Mouse (Mus musculus) midbrain, embryonic 12.5 days (tissue): ENCODE measurements around the gene Cog7. TPM values are rescaled to one million over a fixed set of nuclear protein-coding genes. Genes with fewer than 3 reads are reported as not detected.

ENCODE experiments used
- ATAC-seq: fragments of 200-750 bp; cut with Nextera tagmentation; 2 replicates; pipeline ENCODE4 v1.8.0; 2017; ENCODE audit warnings: low read depth, moderate TSS enrichment, moderate library complexity; ENCODE audit not compliant: low FRiP score
- H3K27ac ChIP-seq: fragments of 300-500 bp; sonication (generic); replicated peaks from 2 replicates; pipeline ENCODE4 v1.5.1; 2016; ENCODE audit warnings: mild to moderate bottlenecking
- H3K27me3 ChIP-seq: fragments of 300-500 bp; sonication (generic); 2 replicates; pipeline ENCODE4 v1.6.1; 2016; ENCODE audit warnings: mild to moderate bottlenecking
- H3K36me3 ChIP-seq: fragments of 300-500 bp; sonication (generic); 2 replicates; pipeline ENCODE4 v1.6.1; 2016
- H3K4me1 ChIP-seq: fragments of 300-500 bp; sonication (generic); 2 replicates; pipeline ENCODE4 v1.6.1; 2016
- H3K4me2 ChIP-seq: fragments of 300-500 bp; sonication (generic); replicated peaks from 2 replicates; pipeline ENCODE4 v1.6.1; 2016; ENCODE audit warnings: mild to moderate bottlenecking, moderate library complexity
- H3K4me3 ChIP-seq: fragments of 300-500 bp; sonication (generic); 2 replicates; pipeline ENCODE4 v1.5.1; 2016; ENCODE audit warnings: mild to moderate bottlenecking
- H3K9ac ChIP-seq: fragments of 300-500 bp; sonication (generic); replicated peaks from 2 replicates; pipeline ENCODE4 v1.6.1; 2016; ENCODE audit warnings: mild to moderate bottlenecking, moderate library complexity
- H3K9me3 ChIP-seq: fragments of 300-500 bp; sonication (generic); 2 replicates; pipeline ENCODE4 v1.6.1; 2016; ENCODE audit warnings: mild to moderate bottlenecking
- WGBS: fragments of 180-500 bp; shearing (Covaris S2); methylation state at CpG from one replicate; pipeline ENCODE4 v1.1.7; 2016; 5-methylcytosine and 5-hydroxymethylcytosine counted together
- polyA plus RNA-seq: library from polyadenylated mRNA; unstranded; fragments of >200 nt; fragmentation: Nextera tagmentation; extraction: Ambion mirVana; gene quantifications from 2 replicates; pipeline ENCODE4 v1.2.1, GENCODE M21; 2016

The Cog7 gene
- polyA plus RNA-seq, 1 experiment from 2014 or later: 20.7 TPM

- H3K27ac ChIP-seq: no peak overlapping the region
- no peak overlapping the region for H3K4me2 ChIP-seq
- peaks cover 35% of the 10 kb centered on the region for H3K36me3 ChIP-seq
- no peaks in the 10 kb centered on the region for H3K9me3 ChIP-seq
- no peak overlapping the region for H3K4me3 ChIP-seq
- H3K27me3 ChIP-seq: no peaks in the 10 kb centered on the region
- ATAC-seq: no peak
- WGBS: 57% methylated on average over 4 of the region's 4 CpGs
- H3K4me1 ChIP-seq: peaks cover 3% of the 10 kb centered on the region; the same call in 1 of the 2 replicates
- H3K9ac ChIP-seq: no peak overlapping the region
These were observed 6.5 kb downstream of the Cog7 start for GRCm38 (mm10) chr7:121975031-121975430.

GRCm38 (mm10) chr7:121971698-121972097 is 9.8 kb downstream of the Cog7 start:
- 84% methylated on average over 3 of the region's 3 CpGs for WGBS
- Histone ChIP-seq H3K4me3 (no peak overlapping the region), H3K4me2 (no peak overlapping the region), H3K36me3 (peaks cover 32% of the 10 kb centered on the region), H3K27ac (no peak overlapping the region), H3K9ac (no peak overlapping the region), H3K4me1 (no peaks in the 10 kb centered on the region), H3K9me3 (no peaks in the 10 kb centered on the region), H3K27me3 (no peaks in the 10 kb centered on the region)
- no peak for ATAC-seq

- H3K9ac ChIP-seq: no peak overlapping the region
- no peak for ATAC-seq
- no peak overlapping the region for H3K27ac ChIP-seq
- peaks cover 30% of the 10 kb centered on the region for H3K36me3 ChIP-seq
- no peak overlapping the region for H3K4me2 ChIP-seq
- H3K9me3 ChIP-seq: no peaks in the 10 kb centered on the region
- no peaks in the 10 kb centered on the region for H3K4me1 ChIP-seq
- H3K27me3 ChIP-seq: no peaks in the 10 kb centered on the region
- H3K4me3 ChIP-seq: no peak overlapping the region
- 89% methylated on average over 9 of the region's 9 CpGs for WGBS
These were observed 11.3 kb downstream of the Cog7 start for GRCm38 (mm10) chr7:121970250-121970649.

- H3K4me1 ChIP-seq: no peaks in the 10 kb centered on the region
- H3K36me3 ChIP-seq: peaks cover 33% of the 10 kb centered on the region
- no peak overlapping the region for H3K27ac ChIP-seq
- ATAC-seq: no peak
- no peak overlapping the region for H3K4me2 ChIP-seq
- 88% methylated on average over 9 of the region's 9 CpGs for WGBS
- H3K9ac ChIP-seq: no peak overlapping the region
- H3K27me3 ChIP-seq: no peaks in the 10 kb centered on the region
- H3K4me3 ChIP-seq: no peak overlapping the region
- H3K9me3 ChIP-seq: no peaks in the 10 kb centered on the region
These were observed 12.7 kb downstream of the Cog7 start for GRCm38 (mm10) chr7:121968816-121969215.

GRCm38 (mm10) chr7:121968242-121968641 is 13.3 kb downstream of the Cog7 start:
- no peaks in the 10 kb centered on the region for H3K27me3 ChIP-seq
- H3K9me3 ChIP-seq: no peaks in the 10 kb centered on the region
- no peak overlapping the region for H3K4me2 ChIP-seq
- H3K4me3 ChIP-seq: no peak overlapping the region
- H3K9ac ChIP-seq: no peak overlapping the region
- no peak for ATAC-seq
- peaks cover 30% of the 10 kb centered on the region for H3K36me3 ChIP-seq
- WGBS: 87% methylated on average over 8 of the region's 8 CpGs
- no peaks in the 10 kb centered on the region for H3K4me1 ChIP-seq
- H3K27ac ChIP-seq: no peak overlapping the region

GRCm38 (mm10) chr7:121966169-121966568 is 15.3 kb downstream of the Cog7 start:
- Histone ChIP-seq H3K27ac (no peak overlapping the region), H3K4me3 (no peak overlapping the region), H3K4me1 (no peaks in the 10 kb centered on the region), H3K9me3 (no peaks in the 10 kb centered on the region), H3K4me2 (no peak overlapping the region), H3K36me3 (peaks cover 32% of the 10 kb centered on the region), H3K9ac (no peak overlapping the region), H3K27me3 (no peaks in the 10 kb centered on the region)
- ATAC-seq: no peak
- 90% methylated on average over 7 of the region's 7 CpGs for WGBS

- H3K27ac ChIP-seq: no peak overlapping the region
- no peaks in the 10 kb centered on the region for H3K4me1 ChIP-seq
- H3K9ac ChIP-seq: no peak overlapping the region
- H3K27me3 ChIP-seq: no peaks in the 10 kb centered on the region
- ATAC-seq: no peak
- H3K4me3 ChIP-seq: no peak overlapping the region
- 79% methylated on average over 6 of the region's 6 CpGs for WGBS
- H3K36me3 ChIP-seq: peaks cover 17% of the 10 kb centered on the region
- no peaks in the 10 kb centered on the region for H3K9me3 ChIP-seq
- no peak overlapping the region for H3K4me2 ChIP-seq
These were observed 17.6 kb downstream of the Cog7 start for GRCm38 (mm10) chr7:121963883-121964398.

GRCm38 (mm10) chr7:121962571-121962959 is 18.9 kb downstream of the Cog7 start:
- Histone ChIP-seq H3K27me3 (no peaks in the 10 kb centered on the region), H3K27ac (no peak overlapping the region), H3K9ac (no peak overlapping the region), H3K4me3 (no peak overlapping the region), H3K36me3 (peaks cover 16% of the 10 kb centered on the region), H3K9me3 (no peaks in the 10 kb centered on the region), H3K4me1 (no peaks in the 10 kb centered on the region), H3K4me2 (no peak overlapping the region)
- no peak for ATAC-seq
- WGBS: 75% methylated on average over 3 of the region's 3 CpGs

- Histone ChIP-seq H3K36me3 (peaks cover 16% of the 10 kb centered on the region), H3K4me3 (no peak overlapping the region), H3K4me1 (no peaks in the 10 kb centered on the region), H3K27ac (no peak overlapping the region), H3K9ac (no peak overlapping the region), H3K9me3 (no peaks in the 10 kb centered on the region), H3K4me2 (no peak overlapping the region), H3K27me3 (no peaks in the 10 kb centered on the region)
- ATAC-seq: no peak
- WGBS: 88% methylated on average over 7 of the region's 7 CpGs
These were observed 19.5 kb downstream of the Cog7 start for GRCm38 (mm10) chr7:121961913-121962570.

GRCm38 (mm10) chr7:121955802-121956201 is 25.7 kb downstream of the Cog7 start:
- 91% methylated on average over 12 of the region's 12 CpGs for WGBS
- no peak for ATAC-seq
- Histone ChIP-seq H3K9me3 (no peaks in the 10 kb centered on the region), H3K36me3 (peaks cover 23% of the 10 kb centered on the region), H3K4me2 (no peak overlapping the region), H3K27ac (no peak overlapping the region), H3K27me3 (no peaks in the 10 kb centered on the region), H3K4me1 (no peaks in the 10 kb centered on the region), H3K4me3 (no peak overlapping the region), H3K9ac (no peak overlapping the region)

- ATAC-seq: no peak
- Histone ChIP-seq H3K36me3 (peaks cover 30% of the 10 kb centered on the region), H3K4me2 (no peak overlapping the region), H3K9ac (no peak overlapping the region), H3K9me3 (no peaks in the 10 kb centered on the region), H3K27me3 (no peaks in the 10 kb centered on the region), H3K4me3 (no peak overlapping the region), H3K27ac (no peak overlapping the region), H3K4me1 (no peaks in the 10 kb centered on the region)
- WGBS: 92% methylated on average over 11 of the region's 11 CpGs
These were observed 26.4 kb downstream of the Cog7 start for GRCm38 (mm10) chr7:121954891-121955669.

- no peaks in the 10 kb centered on the region for H3K4me1 ChIP-seq
- no peak for ATAC-seq
- H3K4me2 ChIP-seq: no peak overlapping the region
- peaks cover 24% of the 10 kb centered on the region for H3K36me3 ChIP-seq
- no peaks in the 10 kb centered on the region for H3K9me3 ChIP-seq
- 74% methylated on average over 4 of the region's 4 CpGs for WGBS
- H3K9ac ChIP-seq: no peak overlapping the region
- no peak overlapping the region for H3K4me3 ChIP-seq
- H3K27me3 ChIP-seq: no peaks in the 10 kb centered on the region
- H3K27ac ChIP-seq: no peak overlapping the region
These were observed 34.0 kb downstream of the Cog7 start for GRCm38 (mm10) chr7:121947513-121947912.
